Mouse (Mus musculus): ENCODE measurements around the gene Slc26a6. TPM values are rescaled to one million over a fixed set of nuclear protein-coding genes. Genes with fewer than 3 reads are reported as not detected.

Slc26a6 gene
- polyA plus RNA-seq, 1 experiment: 8.2 TPM

- H3K4me3 ChIP-seq (ENCODE audit: low read depth, low read length): no peak overlapping the region
- H3K27ac ChIP-seq (ENCODE audit: insufficient read depth, low read length): no peak overlapping the region
- H3K4me1 ChIP-seq (ENCODE audit: control insufficient read depth, insufficient read depth, low read length): no peaks in the 10 kb centered on the region
- TF ChIP-seq CTCF (IDR thresholded peaks at IDR 0.05; ENCODE audit: low read depth, low read length) (no peak), POLR2A (IDR thresholded peaks at IDR 0.05; ENCODE audit: insufficient read depth, low read length) (no peak), EP300 (IDR thresholded peaks at IDR 0.05; ENCODE audit: insufficient read depth, low read depth, low read length) (no peak)
- H3K36me3 ChIP-seq (ENCODE audit: control insufficient read depth, insufficient read depth, low read length, poor library complexity, severe bottlenecking): no peaks in the 10 kb centered on the region
- no peaks in the 10 kb centered on the region for H3K9me3 ChIP-seq (replicated peaks; ENCODE audit: control insufficient read depth, insufficient read depth, low read length, poor library complexity, severe bottlenecking)
- H3K9ac ChIP-seq (ENCODE audit: low read depth, poor library complexity, severe bottlenecking): no peak overlapping the region
- no peaks in the 10 kb centered on the region for H3K27me3 ChIP-seq (ENCODE audit: control insufficient read depth, insufficient read depth, low read length, poor library complexity, severe bottlenecking)
These were observed 60.1 kb downstream of the Slc26a6 start for GRCm38 (mm10) chr9:108913161-108913560.

GRCm38 (mm10) chr9:108913621-108914020 lies 60.5 kb downstream of the Slc26a6 start:
- H3K9me3 ChIP-seq (replicated peaks; ENCODE audit: control insufficient read depth, insufficient read depth, low read length, poor library complexity, severe bottlenecking): no peaks in the 10 kb centered on the region
- no peak overlapping the region for H3K4me3 ChIP-seq (ENCODE audit: low read depth, low read length)
- H3K27me3 ChIP-seq (ENCODE audit: control insufficient read depth, insufficient read depth, low read length, poor library complexity, severe bottlenecking): no peaks in the 10 kb centered on the region
- TF ChIP-seq CTCF (IDR thresholded peaks at IDR 0.05; ENCODE audit: low read depth, low read length): no peak
- no peak for TF ChIP-seq POLR2A (IDR thresholded peaks at IDR 0.05; ENCODE audit: insufficient read depth, low read length)
- no peak for TF ChIP-seq EP300 (IDR thresholded peaks at IDR 0.05; ENCODE audit: insufficient read depth, low read depth, low read length)
- no peak overlapping the region for H3K27ac ChIP-seq (ENCODE audit: insufficient read depth, low read length)
- H3K9ac ChIP-seq (ENCODE audit: low read depth, poor library complexity, severe bottlenecking): no peak overlapping the region
- H3K36me3 ChIP-seq (ENCODE audit: control insufficient read depth, insufficient read depth, low read length, poor library complexity, severe bottlenecking): no peaks in the 10 kb centered on the region
- no peaks in the 10 kb centered on the region for H3K4me1 ChIP-seq (ENCODE audit: control insufficient read depth, insufficient read depth, low read length)

GRCm38 (mm10) chr9:108914491-108914890 lies 61.4 kb downstream of the Slc26a6 start, which contains the start of gene Tmem89:
Gene Tmem89, plus strand, starts transcription at chr9:108914619.
- Histone ChIP-seq H3K27me3 (ENCODE audit: control insufficient read depth, insufficient read depth, low read length, poor library complexity, severe bottlenecking) (no peaks in the 10 kb centered on the region), H3K9me3 (replicated peaks; ENCODE audit: control insufficient read depth, insufficient read depth, low read length, poor library complexity, severe bottlenecking) (no peaks in the 10 kb centered on the region), H3K4me1 (ENCODE audit: control insufficient read depth, insufficient read depth, low read length) (no peaks in the 10 kb centered on the region), H3K4me3 (ENCODE audit: low read depth, low read length) (no peak within 1 kb of the TSS), H3K27ac (ENCODE audit: insufficient read depth, low read length) (no peak within 1 kb of the TSS), H3K36me3 (ENCODE audit: control insufficient read depth, insufficient read depth, low read length, poor library complexity, severe bottlenecking) (no peaks in the 10 kb centered on the region), H3K9ac (ENCODE audit: low read depth, poor library complexity, severe bottlenecking) (no peak within 1 kb of the TSS)
- TF ChIP-seq CTCF (IDR thresholded peaks at IDR 0.05; ENCODE audit: low read depth, low read length): no peak
- TF ChIP-seq POLR2A (IDR thresholded peaks at IDR 0.05; ENCODE audit: insufficient read depth, low read length): no peak
- TF ChIP-seq EP300 (IDR thresholded peaks at IDR 0.05; ENCODE audit: insufficient read depth, low read depth, low read length): no peak

DNA sequence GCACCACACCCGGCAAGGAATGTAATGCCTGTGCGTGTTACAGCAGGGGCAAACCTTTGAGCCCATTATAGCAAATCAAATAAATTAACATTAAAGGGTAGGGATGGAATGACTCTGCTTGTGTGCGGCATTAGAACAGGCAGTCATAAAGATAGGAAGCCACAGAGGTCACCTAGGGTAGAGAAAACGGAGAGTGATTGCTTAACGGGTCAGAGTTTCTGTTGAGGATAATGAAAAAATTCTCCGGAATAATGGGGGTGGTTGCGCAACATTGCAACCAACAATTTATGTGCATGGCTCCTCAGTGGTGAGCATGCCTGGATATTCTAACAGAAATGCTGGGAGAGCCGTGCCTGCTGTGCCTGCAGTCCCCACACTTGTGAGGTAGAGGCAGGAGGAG lies 72.8 kb downstream of the Slc26a6 start:
- no peaks in the 10 kb centered on the region for H3K4me1 ChIP-seq (ENCODE audit: control insufficient read depth, insufficient read depth, low read length)
- H3K9me3 ChIP-seq (replicated peaks; ENCODE audit: control insufficient read depth, insufficient read depth, low read length, poor library complexity, severe bottlenecking): no peaks in the 10 kb centered on the region
- H3K9ac ChIP-seq (ENCODE audit: low read depth, poor library complexity, severe bottlenecking): no peak overlapping the region
- TF ChIP-seq POLR2A (IDR thresholded peaks at IDR 0.05; ENCODE audit: insufficient read depth, low read length) (no peak), EP300 (IDR thresholded peaks at IDR 0.05; ENCODE audit: insufficient read depth, low read depth, low read length) (no peak), CTCF (IDR thresholded peaks at IDR 0.05; ENCODE audit: low read depth, low read length) (no peak)
- H3K4me3 ChIP-seq (ENCODE audit: low read depth, low read length): no peak overlapping the region
- H3K27me3 ChIP-seq (ENCODE audit: control insufficient read depth, insufficient read depth, low read length, poor library complexity, severe bottlenecking): no peaks in the 10 kb centered on the region
- H3K36me3 ChIP-seq (ENCODE audit: control insufficient read depth, insufficient read depth, low read length, poor library complexity, severe bottlenecking): no peaks in the 10 kb centered on the region
- H3K27ac ChIP-seq (ENCODE audit: insufficient read depth, low read length): no peak overlapping the region

- Histone ChIP-seq H3K27ac (ENCODE audit: insufficient read depth, low read length) (no peak overlapping the region), H3K36me3 (ENCODE audit: control insufficient read depth, insufficient read depth, low read length, poor library complexity, severe bottlenecking) (no peaks in the 10 kb centered on the region), H3K9me3 (replicated peaks; ENCODE audit: control insufficient read depth, insufficient read depth, low read length, poor library complexity, severe bottlenecking) (no peaks in the 10 kb centered on the region), H3K27me3 (ENCODE audit: control insufficient read depth, insufficient read depth, low read length, poor library complexity, severe bottlenecking) (no peaks in the 10 kb centered on the region), H3K9ac (ENCODE audit: low read depth, poor library complexity, severe bottlenecking) (no peak overlapping the region), H3K4me3 (ENCODE audit: low read depth, low read length) (no peak overlapping the region), H3K4me1 (ENCODE audit: control insufficient read depth, insufficient read depth, low read length) (no peaks in the 10 kb centered on the region)
- TF ChIP-seq CTCF (IDR thresholded peaks at IDR 0.05; ENCODE audit: low read depth, low read length) (no peak), POLR2A (IDR thresholded peaks at IDR 0.05; ENCODE audit: insufficient read depth, low read length) (no peak), EP300 (IDR thresholded peaks at IDR 0.05; ENCODE audit: insufficient read depth, low read depth, low read length) (no peak)
These were observed 75.3 kb downstream of the Slc26a6 start for GRCm38 (mm10) chr9:108928424-108928823.

- H3K4me1 ChIP-seq (ENCODE audit: control insufficient read depth, insufficient read depth, low read length): peaks cover 2% of the 10 kb centered on the region
- no peaks in the 10 kb centered on the region for H3K9me3 ChIP-seq (replicated peaks; ENCODE audit: control insufficient read depth, insufficient read depth, low read length, poor library complexity, severe bottlenecking)
- H3K36me3 ChIP-seq (ENCODE audit: control insufficient read depth, insufficient read depth, low read length, poor library complexity, severe bottlenecking): peaks cover 27% of the 10 kb centered on the region
- H3K4me3 ChIP-seq (ENCODE audit: low read depth, low read length): no peak overlapping the region
- no peak overlapping the region for H3K27ac ChIP-seq (ENCODE audit: insufficient read depth, low read length)
- no peak overlapping the region for H3K9ac ChIP-seq (ENCODE audit: low read depth, poor library complexity, severe bottlenecking)
- H3K27me3 ChIP-seq (ENCODE audit: control insufficient read depth, insufficient read depth, low read length, poor library complexity, severe bottlenecking): no peaks in the 10 kb centered on the region
- TF ChIP-seq POLR2A (IDR thresholded peaks at IDR 0.05; ENCODE audit: insufficient read depth, low read length): no peak
- no peak for TF ChIP-seq EP300 (IDR thresholded peaks at IDR 0.05; ENCODE audit: insufficient read depth, low read depth, low read length)
- TF ChIP-seq CTCF (IDR thresholded peaks at IDR 0.05; ENCODE audit: low read depth, low read length): no peak
These were observed 82.9 kb downstream of the Slc26a6 start for GRCm38 (mm10) chr9:108935991-108936390.
